Mouse (Mus musculus) liver, embryonic 14.5 days (tissue): ENCODE data around the gene Slc16a5. TPM values are rescaled to one million over a fixed set of nuclear protein-coding genes. Genes with fewer than 3 reads are reported as not detected.
"Not testable (repeated sequence)": the region's sequence is repeated elsewhere in the genome, so short reads cannot be mapped to it uniquely, and the experiment has no call there.

Experiments
- ATAC-seq: fragments of 200-750 bp; cut with Nextera tagmentation; 2 replicates; pipeline ENCODE4 v1.8.0; 2017; ENCODE audit warnings: moderate number of reproducible peaks, mild to moderate bottlenecking, moderate library complexity; ENCODE audit not compliant: insufficient read depth
- DNase-seq, 3 experiments: peaks; one replicate each; pipeline ENCODE4 v3.0.0-alpha.2; 2012 to 2013; ENCODE audit warnings: low read depth in 3 of 3, low spot score in 3 of 3
- H3K27ac ChIP-seq: fragments of 300-500 bp; sonication (generic); 2 replicates; pipeline ENCODE4 v1.5.1; 2014; ENCODE audit warnings: moderate library complexity, mild to moderate bottlenecking, control low read depth, inconsistent platforms
- H3K27me3 ChIP-seq: fragments of 300-500 bp; sonication (generic); 2 replicates; pipeline ENCODE4 v1.6.1; 2014; ENCODE audit warnings: mild to moderate bottlenecking, low read length, moderate library complexity; ENCODE audit not compliant: control insufficient read depth, insufficient read depth
- H3K36me3 ChIP-seq: fragments of 300-500 bp; sonication (generic); replicated peaks from 2 replicates; pipeline ENCODE4 v1.6.1; 2014; ENCODE audit warnings: low read depth; ENCODE audit not compliant: control insufficient read depth, insufficient read depth
- H3K4me1 ChIP-seq, 2 experiments: fragments of 200-500 bp in 1 of 2; fragments of 300-500 bp in 1 of 2; sonication (generic) in 1 of 2; replicated peaks; 2 replicates each; pipeline ENCODE4 v1.6.1; 2012 to 2014; ENCODE audit warnings: antibody characterized with exemption in 1 of 2, inconsistent platforms in 1 of 2, low read length in 1 of 2; ENCODE audit not compliant: control insufficient read depth in 2 of 2, insufficient read depth in 2 of 2
- H3K4me2 ChIP-seq: fragments of 300-500 bp; sonication (generic); 2 replicates; pipeline ENCODE4 v1.6.1; 2014; ENCODE audit warnings: low read depth, mild to moderate bottlenecking, control low read depth, moderate library complexity
- H3K4me3 ChIP-seq, 2 experiments: fragments of 200-500 bp in 1 of 2; fragments of 300-500 bp in 1 of 2; sonication (generic) in 1 of 2; 2 replicates each; pipeline ENCODE4 v1.5.1; 2012 to 2014; ENCODE audit warnings: low read depth in 2 of 2, low read length in 2 of 2, mild to moderate bottlenecking in 2 of 2, control low read depth in 1 of 2, inconsistent platforms in 1 of 2, moderate library complexity in 1 of 2; ENCODE audit not compliant: insufficient read depth in 1 of 2
- H3K9ac ChIP-seq: fragments of 300-500 bp; sonication (generic); replicated peaks from 2 replicates; pipeline ENCODE4 v1.6.1; 2014; ENCODE audit warnings: mild to moderate bottlenecking, control low read depth, moderate library complexity
- H3K9me3 ChIP-seq: fragments of 300-500 bp; sonication (generic); 2 replicates; pipeline ENCODE4 v1.6.1; 2016; ENCODE audit warnings: low read length, mixed read lengths; ENCODE audit not compliant: control insufficient read depth
- CTCF ChIP-seq: IDR thresholded peaks from 2 replicates; pipeline ENCODE4 v1.5.1; 2016; ENCODE audit warnings: antibody characterized with exemption, low read depth, control low read depth
- EP300 ChIP-seq: IDR thresholded peaks from 2 replicates; pipeline ENCODE4 v1.6.1; 2016; ENCODE audit warnings: antibody characterized with exemption, low read depth
- WGBS: fragments of 180-500 bp; shearing (Covaris S2); extraction: QIAGEN DNeasy Blood & Tissue Kit; methylation state at CpG from one replicate; pipeline ENCODE4 v1.1.7; 2014; ENCODE audit not compliant: insufficient replicate concordance; 5-methylcytosine and 5-hydroxymethylcytosine counted together
- polyA plus RNA-seq, 2 experiments: library from polyadenylated mRNA; depleted of rRNA in 1 of 2; stranded (reverse) in 1 of 2; unstranded in 1 of 2; fragments of >200 nt; fragmentation: Nextera tagmentation in 1 of 2; extraction: Ambion mirVana in 1 of 2; gene quantifications; 2 replicates each; pipeline versions ENCODE4 v1.2.1 to v1.2.3; 2012 to 2014

The Slc16a5 gene
- polyA plus RNA-seq, 2 experiments: 0.02 TPM; not detected in 1

GRCm38 (mm10) chr11:115467217-115467618 lies 4.9 kb downstream of the Slc16a5 start:
- H3K4me2 ChIP-seq: no peak overlapping the region
- H3K4me1 ChIP-seq: no peaks in the 10 kb centered on the region
- ATAC-seq: no peak
- no peaks in the 10 kb centered on the region for H3K27me3 ChIP-seq
- no peaks in the 10 kb centered on the region for H3K9me3 ChIP-seq
- no peak for DNase-seq
- TF ChIP-seq CTCF (no peak), EP300 (no peak)
- no peaks in the 10 kb centered on the region for H3K36me3 ChIP-seq
- H3K4me3 ChIP-seq: no peak overlapping the region
- 57% methylated on average over 4 of the region's 4 CpGs for WGBS
- H3K27ac ChIP-seq: no peak overlapping the region
- no peak overlapping the region for H3K9ac ChIP-seq

GRCm38 (mm10) chr11:115472183-115472582 lies 9.9 kb downstream of the Slc16a5 start:
- Histone ChIP-seq H3K36me3 (no peaks in the 10 kb centered on the region), H3K4me1 (peaks cover 12 to 20% of the 10 kb centered on the region in 2 experiments), H3K4me2 (no peak overlapping the region), H3K9me3 (no peaks in the 10 kb centered on the region), H3K27me3 (no peaks in the 10 kb centered on the region), H3K27ac (no peak overlapping the region), H3K9ac (no peak overlapping the region), H3K4me3 (no peak overlapping the region)
- WGBS: 68% methylated on average over 7 of the region's 7 CpGs
- ATAC-seq (no peak), DNase-seq (no peak)
- TF ChIP-seq CTCF (no peak), EP300 (no peak)

DNA sequence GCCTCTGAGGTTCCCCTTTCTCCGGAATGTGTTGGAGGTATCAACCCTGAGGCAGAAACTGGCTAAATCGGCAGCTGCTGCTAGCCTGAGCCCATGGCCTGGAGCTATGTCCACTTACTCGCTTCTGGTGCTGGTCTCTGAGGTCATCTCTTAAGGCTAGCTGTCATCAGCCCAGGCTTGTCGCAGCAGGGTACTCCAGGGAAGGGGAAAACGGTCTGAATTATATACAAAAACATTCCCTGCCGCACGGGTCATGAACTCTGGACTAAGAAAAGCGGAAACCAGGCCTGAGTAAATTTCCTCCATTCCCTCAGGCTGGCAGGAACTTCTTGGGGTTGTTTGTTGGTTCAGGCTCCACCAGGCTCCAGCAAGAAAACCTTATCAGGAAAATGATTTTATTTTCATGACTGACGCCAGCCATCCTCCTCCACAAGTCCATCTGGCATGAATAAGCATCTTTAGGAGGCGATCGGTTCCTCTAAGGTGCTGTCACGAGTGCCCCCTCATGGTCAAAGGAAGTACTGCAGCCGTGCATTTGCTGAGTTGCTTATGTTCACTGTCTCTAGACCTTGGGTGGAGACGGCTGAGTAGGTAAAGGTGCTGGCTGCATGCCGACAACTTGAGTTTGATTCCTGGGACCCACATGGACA lies 11.5 kb downstream of the Slc16a5 start:
- Histone ChIP-seq H3K4me2 (peak overlapping the region; percentile 28), H3K27me3 (no peaks in the 10 kb centered on the region), H3K4me1 (peaks cover 12 to 20% of the 10 kb centered on the region in 2 experiments), H3K9me3 (no peaks in the 10 kb centered on the region), H3K9ac (no peak overlapping the region; the same call in 1 of the 2 replicates), H3K27ac (peak overlapping the region; percentile 69), H3K36me3 (no peaks in the 10 kb centered on the region), H3K4me3 (peak overlapping the region in 1 of 2 experiments; percentile 0; a peak in 1 of 4 replicates)
- TF ChIP-seq EP300 (peak; percentile 37), CTCF (peak; percentile 100)
- ATAC-seq: peak; percentile 45
- 21% methylated on average over 15 of the region's 15 CpGs for WGBS
- peak; percentile 92 to 95 (median 92) for DNase-seq

DNA sequence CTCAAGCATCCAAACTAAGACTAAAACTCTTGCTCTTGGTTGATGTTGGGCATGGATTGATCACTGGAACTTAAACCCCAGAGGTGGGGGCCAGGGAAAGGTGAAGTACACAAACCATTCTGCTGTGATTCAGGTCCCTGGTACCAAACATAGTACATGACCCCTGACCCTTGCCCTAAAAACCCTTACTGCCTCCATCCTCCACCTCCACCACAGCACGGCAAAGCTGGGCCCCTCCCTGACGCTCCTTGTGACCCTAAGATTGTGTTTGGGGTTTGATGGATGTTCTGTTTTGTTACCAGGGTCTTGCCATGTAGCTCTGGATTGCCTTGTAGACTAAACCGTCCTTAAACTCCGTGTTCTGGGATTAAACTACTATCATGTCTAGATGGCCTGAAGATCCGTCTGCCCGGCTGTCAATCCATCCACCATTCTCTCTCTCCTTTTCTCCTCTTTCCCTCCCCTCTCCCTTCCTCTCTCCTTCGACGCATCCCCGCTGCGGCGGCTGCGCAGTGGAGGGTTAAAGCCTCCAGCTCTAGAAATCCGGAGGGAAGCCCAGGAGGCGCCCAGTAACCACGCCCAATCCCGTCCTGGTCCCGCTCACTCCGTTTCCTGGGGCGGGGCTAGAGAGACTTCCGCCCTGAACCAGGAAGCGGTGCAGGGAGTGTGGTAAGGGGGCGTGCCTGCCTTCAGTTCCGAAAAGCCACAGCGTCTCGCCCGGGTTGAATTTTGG lies 12.9 kb downstream of the Slc16a5 start, which contains the start of gene Armc7:
Gene Armc7, plus strand, starts transcription at position 643 of the 733 bp plus-strand sequence.
- Histone ChIP-seq H3K4me2 (peak within 1 kb of the TSS; percentile 93), H3K9me3 (no peaks in the 10 kb centered on the region), H3K9ac (peak within 1 kb of the TSS; percentile 87), H3K27ac (peak within 1 kb of the TSS; percentile 69), H3K4me3 (peak within 1 kb of the TSS; percentile 73 to 81), H3K36me3 (no peaks in the 10 kb centered on the region), H3K4me1 (peaks cover 12 to 20% of the 10 kb centered on the region in 2 experiments), H3K27me3 (no peaks in the 10 kb centered on the region)
- peak; percentile 95 for ATAC-seq
- 2% methylated on average over 26 of the region's 26 CpGs for WGBS
- TF ChIP-seq EP300 (no peak), CTCF (peak; percentile 17; the same call in 1 of the 2 replicates)
- DNase-seq: peak; percentile 90 to 91 (median 90)

GRCm38 (mm10) chr11:115475758-115476237 lies 13.5 kb downstream of the Slc16a5 start:
- Histone ChIP-seq H3K27me3 (no peaks in the 10 kb centered on the region), H3K9me3 (no peaks in the 10 kb centered on the region), H3K36me3 (no peaks in the 10 kb centered on the region), H3K4me1 (peaks cover 12 to 20% of the 10 kb centered on the region in 2 experiments), H3K27ac (no peak overlapping the region; the same call in 1 of the 2 replicates), H3K9ac (peak overlapping the region; percentile 87), H3K4me2 (peak overlapping the region; percentile 93), H3K4me3 (peak overlapping the region; percentile 73 to 81)
- no peak for TF ChIP-seq EP300
- DNase-seq (no peak), ATAC-seq (peak; percentile 49)
- WGBS: 2% methylated on average over 28 of the region's 28 CpGs

- not testable (repeated sequence) for DNase-seq, H3K36me3 ChIP-seq, H3K27ac ChIP-seq, ATAC-seq, H3K9ac ChIP-seq, H3K9me3 ChIP-seq, H3K27me3 ChIP-seq
- Histone ChIP-seq H3K4me3 (peak overlapping the region; percentile 1 to 73; a peak in 2 of 4 replicates), H3K4me1 (peaks cover 12 to 20% of the 10 kb centered on the region in 2 experiments), H3K4me2 (peak overlapping the region; percentile 93)
- 69% methylated on average over 4 of the region's 4 CpGs for WGBS
These were observed 14.4 kb downstream of the Slc16a5 start for GRCm38 (mm10) chr11:115476630-115477029.

DNA sequence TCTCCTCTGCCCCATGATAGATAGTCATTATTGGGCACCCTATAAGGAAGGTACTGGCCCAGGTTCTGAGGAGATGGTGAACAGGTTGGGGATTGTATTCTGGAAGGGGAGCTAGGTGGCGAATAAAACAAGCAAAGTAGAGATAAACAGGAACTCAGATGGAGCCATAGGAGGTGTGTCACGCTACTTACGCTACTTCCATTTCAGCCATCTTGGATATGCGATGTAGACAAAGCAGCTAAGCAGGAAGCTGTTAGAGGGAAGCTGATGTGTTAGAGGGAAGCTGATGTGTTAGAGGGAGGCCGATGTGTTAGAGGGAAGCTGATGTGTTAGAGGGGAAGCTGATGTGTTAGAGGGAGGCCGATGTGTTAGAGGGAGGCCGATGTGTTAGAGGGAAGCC lies 15.1 kb downstream of the Slc16a5 start:
- Histone ChIP-seq H3K4me2 (peak overlapping the region; percentile 93), H3K4me1 (peaks cover 12 to 20% of the 10 kb centered on the region in 2 experiments)
- not testable (repeated sequence) for H3K36me3 ChIP-seq, DNase-seq, H3K9ac ChIP-seq, H3K9me3 ChIP-seq, H3K4me3 ChIP-seq, H3K27ac ChIP-seq, H3K27me3 ChIP-seq, ATAC-seq
- WGBS: 45% methylated on average over 7 of the region's 7 CpGs
